Mouse (Mus musculus) midbrain, embryonic 12.5 days (tissue): ENCODE measurements at regions not wholly inside any gene's neighbourhood (a gene's known extent, or its start where the extent isn't known, plus 50 kb on each side); places are given as distances from the start of the nearest gene placed in this dataset.

ENCODE experiments used
- ATAC-seq: fragments of 200-750 bp; cut with Nextera tagmentation; 2 replicates; pipeline ENCODE4 v1.8.0; 2017; ENCODE audit warnings: low read depth, moderate TSS enrichment, moderate library complexity; ENCODE audit not compliant: low FRiP score
- H3K27ac ChIP-seq: fragments of 300-500 bp; sonication (generic); replicated peaks from 2 replicates; pipeline ENCODE4 v1.5.1; 2016; ENCODE audit warnings: mild to moderate bottlenecking
- H3K27me3 ChIP-seq: fragments of 300-500 bp; sonication (generic); 2 replicates; pipeline ENCODE4 v1.6.1; 2016; ENCODE audit warnings: mild to moderate bottlenecking
- H3K36me3 ChIP-seq: fragments of 300-500 bp; sonication (generic); 2 replicates; pipeline ENCODE4 v1.6.1; 2016
- H3K4me1 ChIP-seq: fragments of 300-500 bp; sonication (generic); 2 replicates; pipeline ENCODE4 v1.6.1; 2016
- H3K4me2 ChIP-seq: fragments of 300-500 bp; sonication (generic); replicated peaks from 2 replicates; pipeline ENCODE4 v1.6.1; 2016; ENCODE audit warnings: mild to moderate bottlenecking, moderate library complexity
- H3K4me3 ChIP-seq: fragments of 300-500 bp; sonication (generic); 2 replicates; pipeline ENCODE4 v1.5.1; 2016; ENCODE audit warnings: mild to moderate bottlenecking
- H3K9ac ChIP-seq: fragments of 300-500 bp; sonication (generic); replicated peaks from 2 replicates; pipeline ENCODE4 v1.6.1; 2016; ENCODE audit warnings: mild to moderate bottlenecking, moderate library complexity
- H3K9me3 ChIP-seq: fragments of 300-500 bp; sonication (generic); 2 replicates; pipeline ENCODE4 v1.6.1; 2016; ENCODE audit warnings: mild to moderate bottlenecking
- WGBS: fragments of 180-500 bp; shearing (Covaris S2); methylation state at CpG from one replicate; pipeline ENCODE4 v1.1.7; 2016; 5-methylcytosine and 5-hydroxymethylcytosine counted together

GRCm38 (mm10) chr17:62467072-62467471 is 414.0 kb downstream of the Efna5 start:
- WGBS, result 90% methylated on average over 5 of the region's 5 CpGs
- H3K27ac ChIP-seq, result no peak overlapping the region
- no peaks in the 10 kb centered on the region for H3K27me3 ChIP-seq
- no peaks in the 10 kb centered on the region for H3K9me3 ChIP-seq
- no peak overlapping the region for H3K4me3 ChIP-seq
- H3K4me1 ChIP-seq, result no peaks in the 10 kb centered on the region
- no peaks in the 10 kb centered on the region for H3K36me3 ChIP-seq
- no peak for ATAC-seq
- H3K9ac ChIP-seq, result no peak overlapping the region
- H3K4me2 ChIP-seq, result no peak overlapping the region

- H3K27ac ChIP-seq, result no peak overlapping the region
- WGBS, result 72% methylated on average over 4 of the region's 4 CpGs
- no peak overlapping the region for H3K9ac ChIP-seq
- no peak for ATAC-seq
- H3K4me1 ChIP-seq, result no peaks in the 10 kb centered on the region
- no peaks in the 10 kb centered on the region for H3K9me3 ChIP-seq
- no peak overlapping the region for H3K4me2 ChIP-seq
- no peak overlapping the region for H3K4me3 ChIP-seq
- H3K27me3 ChIP-seq, result no peaks in the 10 kb centered on the region
- no peaks in the 10 kb centered on the region for H3K36me3 ChIP-seq
These were observed 416.1 kb downstream of the Efna5 start for GRCm38 (mm10) chr17:62464994-62465393.

DNA sequence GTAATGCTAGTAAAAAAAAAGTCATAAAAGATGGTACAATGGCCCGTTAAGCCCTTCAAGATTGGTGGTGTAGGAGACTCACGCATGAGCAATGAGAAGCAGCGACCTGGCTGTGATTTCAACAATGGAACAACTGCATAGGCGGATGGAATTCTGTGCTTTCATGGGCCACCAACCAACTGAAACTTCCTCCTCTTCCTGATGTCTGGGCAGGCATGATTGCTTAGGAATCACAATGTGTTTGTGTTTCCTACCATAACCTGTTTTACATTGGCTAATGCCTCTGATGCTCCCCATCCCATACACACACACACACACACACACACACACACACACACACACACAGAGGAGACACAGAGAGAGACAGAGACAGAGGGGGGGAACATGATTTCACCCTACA is 416.9 kb downstream of the Efna5 start:
- no peak overlapping the region for H3K4me2 ChIP-seq
- WGBS, result 65% methylated on average over 4 of the region's 4 CpGs
- ATAC-seq, result no peak
- H3K4me1 ChIP-seq, result no peaks in the 10 kb centered on the region
- H3K36me3 ChIP-seq, result no peaks in the 10 kb centered on the region
- no peaks in the 10 kb centered on the region for H3K9me3 ChIP-seq
- no peaks in the 10 kb centered on the region for H3K27me3 ChIP-seq
- H3K4me3 ChIP-seq, result no peak overlapping the region
- H3K9ac ChIP-seq, result no peak overlapping the region
- no peak overlapping the region for H3K27ac ChIP-seq

DNA sequence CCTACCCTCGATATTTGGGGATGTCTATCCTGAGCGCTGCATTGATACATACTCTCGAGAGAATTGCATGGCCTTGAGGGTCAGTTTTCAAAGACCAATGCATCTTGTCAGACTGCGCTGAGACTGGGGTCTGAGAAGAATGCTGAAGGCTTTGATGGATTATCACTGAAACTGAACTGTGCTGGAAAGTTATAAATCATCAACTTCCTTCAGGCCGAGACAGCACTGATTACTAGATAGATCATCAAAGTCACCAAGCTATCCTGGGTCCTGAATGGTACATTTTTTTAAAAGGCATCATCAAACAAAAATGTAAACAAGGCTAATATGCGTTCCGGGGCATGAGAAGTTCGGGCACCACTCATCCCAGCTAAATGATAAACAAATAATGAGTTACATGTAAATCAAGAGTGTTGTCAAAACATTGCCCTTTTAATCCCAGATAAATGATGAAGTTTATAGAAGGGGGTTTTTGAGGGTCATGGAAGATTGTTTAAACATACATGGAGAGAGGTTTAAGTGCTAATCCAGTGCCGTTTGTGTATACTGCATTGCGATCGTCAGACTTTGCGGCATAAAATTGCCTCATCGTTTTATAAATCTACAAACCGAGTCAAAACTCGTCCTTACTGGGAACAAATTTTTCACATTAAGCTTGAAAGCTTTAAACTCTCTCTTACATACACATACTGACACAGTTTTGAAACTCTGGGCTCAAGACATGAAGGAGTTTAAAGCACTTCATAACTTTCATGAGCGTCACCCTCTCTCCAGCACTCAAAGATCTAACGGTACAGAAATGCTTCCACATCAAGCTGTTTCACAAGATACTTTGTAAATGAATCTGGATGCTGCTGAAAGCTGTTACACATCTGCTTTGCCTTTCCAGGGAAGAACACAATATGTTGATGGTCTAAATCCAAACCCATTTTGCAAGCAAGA is 419.5 kb downstream of the Efna5 start:
- WGBS, result 87% methylated on average over 17 of the region's 17 CpGs
- Histone ChIP-seq H3K9ac (no peak overlapping the region), H3K27ac (no peak overlapping the region), H3K4me3 (no peak overlapping the region), H3K4me2 (no peak overlapping the region), H3K4me1 (no peaks in the 10 kb centered on the region), H3K27me3 (no peaks in the 10 kb centered on the region), H3K9me3 (no peaks in the 10 kb centered on the region), H3K36me3 (no peaks in the 10 kb centered on the region)
- no peak for ATAC-seq

GRCm38 (mm10) chr17:62458964-62459363 is 422.2 kb downstream of the Efna5 start:
- WGBS, result 35% methylated on average over 7 of the region's 7 CpGs
- no peak for ATAC-seq
- H3K4me3 ChIP-seq, result no peak overlapping the region
- H3K4me1 ChIP-seq, result no peaks in the 10 kb centered on the region
- no peak overlapping the region for H3K4me2 ChIP-seq
- H3K9me3 ChIP-seq, result no peaks in the 10 kb centered on the region
- H3K27ac ChIP-seq, result no peak overlapping the region
- H3K36me3 ChIP-seq, result no peaks in the 10 kb centered on the region
- H3K9ac ChIP-seq, result no peak overlapping the region
- H3K27me3 ChIP-seq, result no peaks in the 10 kb centered on the region

DNA sequence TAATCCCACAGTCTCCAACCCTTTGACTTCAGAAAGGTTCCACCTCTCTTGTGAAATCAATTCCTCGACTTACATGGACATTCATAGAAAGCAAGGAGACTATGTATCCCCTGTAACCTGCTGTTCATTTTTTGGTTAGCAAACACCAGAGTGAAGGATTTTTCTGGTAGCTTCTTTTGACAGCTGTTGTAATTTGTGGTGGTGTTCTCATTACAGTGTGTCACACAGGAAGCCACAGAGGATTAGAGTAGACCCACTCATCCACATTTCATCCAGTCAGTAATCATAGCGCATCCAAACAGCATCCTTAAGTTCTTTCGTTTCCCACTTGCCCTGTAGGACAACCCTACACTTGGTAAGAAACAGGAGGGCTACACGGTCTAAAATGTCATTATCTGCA is 443.1 kb downstream of the Efna5 start:
- Histone ChIP-seq H3K36me3 (no peaks in the 10 kb centered on the region), H3K4me2 (no peak overlapping the region), H3K27ac (no peak overlapping the region), H3K9me3 (no peaks in the 10 kb centered on the region), H3K4me1 (no peaks in the 10 kb centered on the region), H3K9ac (no peak overlapping the region), H3K4me3 (no peak overlapping the region), H3K27me3 (no peaks in the 10 kb centered on the region)
- no peak for ATAC-seq
- WGBS, result 77% methylated on average over 4 of the region's 4 CpGs

- no peak for ATAC-seq
- no peaks in the 10 kb centered on the region for H3K27me3 ChIP-seq
- WGBS, result 84% methylated on average over 1 of the region's 1 CpGs
- H3K4me1 ChIP-seq, result no peaks in the 10 kb centered on the region
- no peak overlapping the region for H3K27ac ChIP-seq
- H3K36me3 ChIP-seq, result no peaks in the 10 kb centered on the region
- no peak overlapping the region for H3K4me3 ChIP-seq
- H3K4me2 ChIP-seq, result no peak overlapping the region
- H3K9ac ChIP-seq, result no peak overlapping the region
- no peaks in the 10 kb centered on the region for H3K9me3 ChIP-seq
These were observed 445.1 kb downstream of the Efna5 start for GRCm38 (mm10) chr17:62436044-62436443.

GRCm38 (mm10) chr17:62423476-62424385 is 457.4 kb downstream of the Efna5 start:
- WGBS, result 82% methylated on average over 11 of the region's 11 CpGs

GRCm38 (mm10) chr17:62417584-62417983 is 463.5 kb downstream of the Efna5 start:
- 87% methylated on average over 6 of the region's 8 CpGs for WGBS

More at GRCm38 (mm10) chr17:62423476-62424385, 457.4 kb downstream of the Efna5 start:
- no peak overlapping the region for H3K4me3 ChIP-seq
- H3K9ac ChIP-seq, result no peak overlapping the region
- no peaks in the 10 kb centered on the region for H3K9me3 ChIP-seq
- no peaks in the 10 kb centered on the region for H3K4me1 ChIP-seq
- no peak overlapping the region for H3K27ac ChIP-seq
- no peaks in the 10 kb centered on the region for H3K36me3 ChIP-seq
- no peak overlapping the region for H3K4me2 ChIP-seq
- ATAC-seq, result no peak
- H3K27me3 ChIP-seq, result no peaks in the 10 kb centered on the region

GRCm38 (mm10) chr17:62415152-62415551 is 466.0 kb downstream of the Efna5 start:
- Histone ChIP-seq H3K4me1 (no peaks in the 10 kb centered on the region), H3K4me2 (no peak overlapping the region), H3K27me3 (no peaks in the 10 kb centered on the region), H3K9ac (no peak overlapping the region), H3K36me3 (no peaks in the 10 kb centered on the region), H3K27ac (no peak overlapping the region), H3K9me3 (no peaks in the 10 kb centered on the region), H3K4me3 (no peak overlapping the region)
- WGBS, result 97% methylated on average over 4 of the region's 4 CpGs
- ATAC-seq, result no peak

More at GRCm38 (mm10) chr17:62417584-62417983, 463.5 kb downstream of the Efna5 start:
- Histone ChIP-seq H3K27ac (no peak overlapping the region), H3K4me3 (no peak overlapping the region), H3K9me3 (no peaks in the 10 kb centered on the region), H3K9ac (no peak overlapping the region), H3K4me2 (no peak overlapping the region), H3K27me3 (no peaks in the 10 kb centered on the region), H3K4me1 (no peaks in the 10 kb centered on the region), H3K36me3 (no peaks in the 10 kb centered on the region)
- no peak for ATAC-seq

- Histone ChIP-seq H3K4me3 (no peak overlapping the region), H3K9me3 (no peaks in the 10 kb centered on the region), H3K9ac (no peak overlapping the region), H3K27me3 (no peaks in the 10 kb centered on the region), H3K36me3 (no peaks in the 10 kb centered on the region), H3K4me1 (no peaks in the 10 kb centered on the region), H3K27ac (no peak overlapping the region), H3K4me2 (no peak overlapping the region)
- WGBS, result 90% methylated on average over 12 of the region's 12 CpGs
- ATAC-seq, result no peak
These were observed 468.4 kb downstream of the Efna5 start for GRCm38 (mm10) chr17:62412666-62413180.

- no peak for ATAC-seq
- Histone ChIP-seq H3K9ac (no peak overlapping the region), H3K27ac (no peak overlapping the region), H3K27me3 (no peaks in the 10 kb centered on the region), H3K36me3 (no peaks in the 10 kb centered on the region), H3K4me2 (no peak overlapping the region), H3K4me1 (no peaks in the 10 kb centered on the region), H3K9me3 (no peaks in the 10 kb centered on the region), H3K4me3 (no peak overlapping the region)
- WGBS, result 88% methylated on average over 1 of the region's 1 CpGs
These were observed 477.4 kb downstream of the Efna5 start for GRCm38 (mm10) chr17:62403739-62404138.
